Mouse (Mus musculus) induced T-regulatory cell, adult 2 months (primary cell): Measurements from ENCODE around the gene Clca4b.
"Not testable (repeated sequence)": the region's sequence is repeated elsewhere in the genome, so short reads cannot be mapped to it uniquely, and the experiment has no call there.

Experiments used
- DNase-seq: peaks from one replicate; pipeline ENCODE4 v3.0.0-alpha.2; 2012; ENCODE audit warnings: low read depth

The Clca4b gene

GRCm38 (mm10) chr3:144932335-144932734 lies at the start of gene Clca4b:
Gene Clca4b (minus strand): TSS chr3:144932529.
- no peak for DNase-seq

GRCm38 (mm10) chr3:144980551-144980950 lies 48.2 kb upstream of the Clca4b start:
- DNase-seq = no peak

GRCm38 (mm10) chr3:144977631-144978030 lies 45.3 kb upstream of the Clca4b start:
- no peak for DNase-seq

- DNase-seq = no peak
Observed at GRCm38 (mm10) chr3:144976091-144976490, 43.8 kb upstream of the Clca4b start.

GRCm38 (mm10) chr3:144974945-144975344 lies 42.6 kb upstream of the Clca4b start, which contains the start of gene Clca4a:
Gene Clca4a (minus strand): TSS chr3:144975045.
- DNase-seq = no peak

GRCm38 (mm10) chr3:144971553-144972270 lies 39.4 kb upstream of the Clca4b start:
- DNase-seq = no peak

GRCm38 (mm10) chr3:144969755-144970154 lies 37.4 kb upstream of the Clca4b start:
- DNase-seq = no peak

- no peak for DNase-seq
Observed at GRCm38 (mm10) chr3:144966074-144966473, 33.7 kb upstream of the Clca4b start.

GRCm38 (mm10) chr3:144950829-144951228 lies 18.5 kb upstream of the Clca4b start:
- DNase-seq = no peak

- DNase-seq = not testable (repeated sequence)
Observed at GRCm38 (mm10) chr3:144947376-144947775, 15.0 kb upstream of the Clca4b start.

GRCm38 (mm10) chr3:144933625-144934024 lies 1.3 kb upstream of the Clca4b start:
- not testable (repeated sequence) for DNase-seq

GRCm38 (mm10) chr3:144933011-144933491 lies 722 bp upstream of the Clca4b start:
- no peak for DNase-seq

GRCm38 (mm10) chr3:144914014-144914413 lies 18.3 kb downstream of the Clca4b start:
- no peak for DNase-seq

GRCm38 (mm10) chr3:144897042-144897678 lies 35.2 kb downstream of the Clca4b start:
- no peak for DNase-seq

- no peak for DNase-seq
Observed at GRCm38 (mm10) chr3:144890246-144890758, 42.0 kb downstream of the Clca4b start.

GRCm38 (mm10) chr3:144886957-144887356 lies 45.4 kb downstream of the Clca4b start:
- DNase-seq = no peak

GRCm38 (mm10) chr3:144872012-144872411 lies 60.3 kb downstream of the Clca4b start:
- DNase-seq = not testable (repeated sequence)
